Mouse (Mus musculus): Measurements from ENCODE around the gene Twsg1.
A peak's percentile ranks its signal among the peaks of the same experiment; 100 is the strongest.

Twsg1 gene

GRCm38 (mm10) chr17:65931525-65931924, 19.5 kb downstream of the Twsg1 start:
- no peak for DNase-seq (ENCODE audit: low spot score)

- peak; percentile 76 for DNase-seq (ENCODE audit: low spot score)
These were observed 20.1 kb downstream of the Twsg1 start for GRCm38 (mm10) chr17:65930960-65931359.

- DNase-seq (ENCODE audit: low spot score): no peak
These were observed 20.7 kb downstream of the Twsg1 start for GRCm38 (mm10) chr17:65930158-65930826.

GRCm38 (mm10) chr17:65929319-65929978, 21.6 kb downstream of the Twsg1 start:
- no peak for DNase-seq (ENCODE audit: low spot score)

GRCm38 (mm10) chr17:65927077-65927476, 23.9 kb downstream of the Twsg1 start:
- DNase-seq (ENCODE audit: low spot score): no peak

- no peak for DNase-seq (ENCODE audit: low spot score)
These were observed 26.8 kb downstream of the Twsg1 start for GRCm38 (mm10) chr17:65924218-65924617.

- no peak for DNase-seq (ENCODE audit: low spot score)
These were observed 29.1 kb downstream of the Twsg1 start for GRCm38 (mm10) chr17:65921975-65922374.

- no peak for DNase-seq (ENCODE audit: low spot score)
These were observed 31.8 kb downstream of the Twsg1 start for GRCm38 (mm10) chr17:65919235-65919634.

GRCm38 (mm10) chr17:65916135-65916668, 34.8 kb downstream of the Twsg1 start:
- peak; percentile 52 for DNase-seq (ENCODE audit: low spot score)

- DNase-seq (ENCODE audit: low spot score): no peak
These were observed 36.9 kb downstream of the Twsg1 start for GRCm38 (mm10) chr17:65914083-65914482.

GRCm38 (mm10) chr17:65912202-65912601, 38.8 kb downstream of the Twsg1 start:
- no peak for DNase-seq (ENCODE audit: low spot score)

- DNase-seq (ENCODE audit: low spot score): no peak
These were observed 39.5 kb downstream of the Twsg1 start for GRCm38 (mm10) chr17:65911285-65912069.

- no peak for DNase-seq (ENCODE audit: low spot score)
These were observed 42.8 kb downstream of the Twsg1 start for GRCm38 (mm10) chr17:65908270-65908669.

GRCm38 (mm10) chr17:65906895-65907401, 44.1 kb downstream of the Twsg1 start:
- no peak for DNase-seq (ENCODE audit: low spot score)

- no peak for DNase-seq (ENCODE audit: low spot score)
These were observed 44.6 kb downstream of the Twsg1 start for GRCm38 (mm10) chr17:65906313-65906894.

GRCm38 (mm10) chr17:65905241-65905640, 45.8 kb downstream of the Twsg1 start:
- DNase-seq (ENCODE audit: low spot score): no peak

- DNase-seq (ENCODE audit: low spot score): no peak
These were observed 47.2 kb downstream of the Twsg1 start for GRCm38 (mm10) chr17:65903826-65904225.

- no peak for DNase-seq (ENCODE audit: low spot score)
These were observed 48.0 kb downstream of the Twsg1 start for GRCm38 (mm10) chr17:65903011-65903410.

GRCm38 (mm10) chr17:65902281-65902680, 48.7 kb downstream of the Twsg1 start:
- no peak for DNase-seq (ENCODE audit: low spot score)

- no peak for DNase-seq (ENCODE audit: low spot score)
These were observed 55.0 kb downstream of the Twsg1 start for GRCm38 (mm10) chr17:65896016-65896415.

- no peak for DNase-seq (ENCODE audit: low spot score)
These were observed 61.5 kb downstream of the Twsg1 start for GRCm38 (mm10) chr17:65889476-65889875.

- DNase-seq (ENCODE audit: low spot score): no peak
These were observed 64.5 kb downstream of the Twsg1 start for GRCm38 (mm10) chr17:65886571-65886970.

All from layer of hippocampus, adult 9-10 months (tissue).